Mouse (Mus musculus) small intestine, adult 2 months (tissue): Measurements from ENCODE around the gene Mtmr6. TPM values are rescaled to one million over a fixed set of nuclear protein-coding genes. Genes with fewer than 3 reads are reported as not detected.

Experiments
- H3K27ac ChIP-seq: fragments of 200-500 bp; 2 replicates; pipeline ENCODE4 v1.5.1; 2012; ENCODE audit warnings: low read depth, low read length, control low read depth, inconsistent platforms; ENCODE audit not compliant: insufficient read depth
- H3K27me3 ChIP-seq: fragments of 200-500 bp; 2 replicates; pipeline ENCODE4 v1.6.1; 2012; ENCODE audit warnings: mild to moderate bottlenecking, moderate library complexity, low read length, inconsistent platforms; ENCODE audit not compliant: control insufficient read depth, insufficient read depth
- H3K36me3 ChIP-seq: fragments of 200-500 bp; 2 replicates; pipeline ENCODE4 v1.6.1; 2012; ENCODE audit warnings: mild to moderate bottlenecking, low read length, control low read depth, inconsistent platforms; ENCODE audit not compliant: control insufficient read depth, insufficient read depth
- H3K4me1 ChIP-seq: fragments of 200-500 bp; 2 replicates; pipeline ENCODE4 v1.6.1; 2012; ENCODE audit warnings: low read length, inconsistent platforms, mixed read lengths; ENCODE audit not compliant: control insufficient read depth, insufficient read depth, insufficient read length
- H3K4me3 ChIP-seq: fragments of 200-500 bp; 2 replicates; pipeline ENCODE4 v1.5.1; 2012; ENCODE audit warnings: low read depth, mild to moderate bottlenecking, control low read depth, inconsistent platforms, low read length, moderate library complexity
- CTCF ChIP-seq: fragments of 200-500 bp; IDR thresholded peaks from 2 replicates; pipeline ENCODE4 v1.5.1; 2012; ENCODE audit warnings: low read depth, mild to moderate bottlenecking, control low read depth, inconsistent platforms, low read length, moderate library complexity, mixed read lengths; ENCODE audit not compliant: insufficient replicate concordance, insufficient read length; ENCODE audit errors: extremely low read depth
- POLR2A ChIP-seq: fragments of 200-500 bp; IDR thresholded peaks from 2 replicates; pipeline ENCODE4 v1.6.1; 2012; ENCODE audit warnings: low read depth, mild to moderate bottlenecking, control low read depth, inconsistent platforms, low read length, moderate library complexity
- WGBS: fragments of 180-500 bp; shearing (Covaris S2); methylation state at CpG from one replicate; pipeline ENCODE4 v1.1.7; 2018; 5-methylcytosine and 5-hydroxymethylcytosine counted together
- polyA plus RNA-seq: library from polyadenylated mRNA; depleted of rRNA; stranded (reverse); fragments of >200 nt; gene quantifications from 2 replicates; pipeline ENCODE4 v1.2.3, GENCODE M21; 2012

Mtmr6 gene
- polyA plus RNA-seq, 1 experiment: 6.6 TPM

DNA sequence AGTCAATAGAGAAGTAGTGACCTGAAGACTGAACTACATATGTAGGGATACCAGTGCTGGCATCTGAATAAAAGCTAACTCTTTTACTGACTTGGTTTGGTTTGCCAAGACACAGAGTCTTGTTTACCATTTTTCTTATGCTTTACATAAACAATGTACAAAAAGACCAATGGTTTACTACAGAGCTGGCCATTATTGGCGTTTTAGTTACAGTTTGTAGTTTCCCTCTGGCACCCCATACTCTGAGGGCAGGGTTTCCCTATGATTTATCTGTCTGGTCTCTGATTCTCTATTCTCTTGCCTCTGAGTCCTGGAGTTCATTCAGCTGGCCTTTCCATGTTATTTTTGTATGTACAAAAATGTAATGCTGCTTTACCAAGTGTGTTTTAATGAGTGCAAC is 30.5 kb downstream of the Mtmr6 start:
- Histone ChIP-seq H3K4me1 (no peaks in the 10 kb centered on the region), H3K27me3 (no peaks in the 10 kb centered on the region), H3K36me3 (peaks cover 47% of the 10 kb centered on the region), H3K27ac (no peak overlapping the region), H3K4me3 (no peak overlapping the region)
- no peak for TF ChIP-seq CTCF
- no peak for TF ChIP-seq POLR2A
- WGBS: 77% methylated on average over 1 of the region's 1 CpGs

DNA sequence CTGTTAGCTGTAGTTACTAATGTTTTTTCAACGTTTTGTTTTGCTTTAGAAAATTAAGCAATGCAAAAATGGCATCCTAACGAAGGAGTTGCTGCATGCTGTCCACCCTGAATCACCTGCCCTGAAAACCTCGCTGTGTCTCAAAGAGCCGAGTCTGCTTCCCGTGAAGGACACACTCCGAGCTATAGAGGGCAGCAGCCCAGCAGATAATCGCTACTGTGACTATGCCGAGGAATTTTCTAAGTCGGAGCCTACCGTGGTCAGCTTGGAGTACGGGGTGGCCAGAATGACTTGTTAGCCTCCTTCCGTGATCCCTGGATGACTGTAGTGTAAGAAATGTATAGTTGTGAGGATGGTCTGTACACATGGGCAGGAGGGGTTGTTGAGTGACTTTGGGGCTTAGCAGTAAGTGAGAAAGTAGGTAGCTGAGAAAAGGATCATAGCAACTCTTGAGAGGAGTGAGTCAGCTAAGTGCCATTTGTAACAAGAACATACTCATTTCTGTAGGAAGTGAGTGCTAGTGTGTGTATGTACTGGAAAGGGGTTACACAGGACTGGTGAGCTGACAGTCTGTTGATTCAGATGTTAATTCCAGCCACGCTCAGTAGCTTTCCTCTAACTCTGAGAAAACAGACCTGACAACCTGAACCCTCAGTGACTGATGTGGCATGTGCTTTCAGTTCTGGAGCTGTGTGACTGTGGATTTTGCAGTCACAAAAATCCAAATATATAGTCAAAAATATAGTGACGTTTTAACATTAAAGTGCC is 35.4 kb downstream of the Mtmr6 start:
- WGBS: 81% methylated on average over 14 of the region's 14 CpGs
- peaks cover 49% of the 10 kb centered on the region for H3K36me3 ChIP-seq
- no peaks in the 10 kb centered on the region for H3K27me3 ChIP-seq
- no peaks in the 10 kb centered on the region for H3K4me1 ChIP-seq
- H3K27ac ChIP-seq: no peak overlapping the region
- TF ChIP-seq CTCF (no peak), POLR2A (no peak)
- H3K4me3 ChIP-seq: no peak overlapping the region

DNA sequence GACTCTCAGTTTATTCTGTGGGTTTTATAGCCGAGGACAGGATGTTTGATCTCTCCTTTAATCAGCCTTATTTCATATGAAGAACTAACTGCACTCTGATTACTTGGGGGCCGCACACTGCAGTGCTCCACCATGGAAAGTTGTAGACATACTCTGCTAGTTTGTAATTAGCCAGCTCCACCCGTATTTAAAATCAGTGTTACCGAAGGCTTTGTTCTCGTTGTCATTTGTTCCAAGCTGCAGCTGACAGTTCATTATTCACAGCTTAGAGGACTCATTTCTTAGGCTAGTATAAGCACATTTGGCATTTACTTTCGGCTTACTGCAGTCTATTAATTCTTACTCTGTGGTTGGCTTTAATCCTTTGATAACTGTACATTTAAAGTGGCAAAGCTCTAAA is 36.0 kb downstream of the Mtmr6 start:
- 84% methylated on average over 6 of the region's 6 CpGs for WGBS
- Histone ChIP-seq H3K4me3 (no peak overlapping the region), H3K27me3 (no peaks in the 10 kb centered on the region), H3K36me3 (peaks cover 49% of the 10 kb centered on the region), H3K27ac (no peak overlapping the region), H3K4me1 (no peaks in the 10 kb centered on the region)
- TF ChIP-seq CTCF (no peak), POLR2A (no peak)

DNA sequence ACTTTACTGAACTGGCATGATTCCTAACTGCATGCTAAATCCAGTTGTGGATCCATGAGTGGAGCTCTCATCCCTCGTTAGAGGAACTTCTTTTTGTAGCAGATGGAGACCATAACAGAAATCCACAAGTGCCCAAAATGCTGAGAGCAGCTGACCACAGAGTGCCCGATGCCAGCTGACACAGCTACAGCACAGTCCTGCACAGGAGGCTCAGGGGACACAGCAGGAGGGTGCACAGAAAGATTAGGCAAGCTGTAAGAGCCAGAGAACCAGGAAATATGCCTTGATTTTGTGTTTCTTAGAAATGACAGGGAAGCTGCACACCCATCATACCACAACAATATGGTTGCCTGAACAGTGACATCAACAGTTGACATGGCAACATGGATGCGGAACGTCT is 37.4 kb downstream of the Mtmr6 start:
- Histone ChIP-seq H3K4me1 (no peaks in the 10 kb centered on the region), H3K27me3 (no peaks in the 10 kb centered on the region), H3K36me3 (peaks cover 40% of the 10 kb centered on the region), H3K27ac (no peak overlapping the region), H3K4me3 (no peak overlapping the region)
- TF ChIP-seq POLR2A (no peak), CTCF (no peak)
- 84% methylated on average over 4 of the region's 4 CpGs for WGBS

DNA sequence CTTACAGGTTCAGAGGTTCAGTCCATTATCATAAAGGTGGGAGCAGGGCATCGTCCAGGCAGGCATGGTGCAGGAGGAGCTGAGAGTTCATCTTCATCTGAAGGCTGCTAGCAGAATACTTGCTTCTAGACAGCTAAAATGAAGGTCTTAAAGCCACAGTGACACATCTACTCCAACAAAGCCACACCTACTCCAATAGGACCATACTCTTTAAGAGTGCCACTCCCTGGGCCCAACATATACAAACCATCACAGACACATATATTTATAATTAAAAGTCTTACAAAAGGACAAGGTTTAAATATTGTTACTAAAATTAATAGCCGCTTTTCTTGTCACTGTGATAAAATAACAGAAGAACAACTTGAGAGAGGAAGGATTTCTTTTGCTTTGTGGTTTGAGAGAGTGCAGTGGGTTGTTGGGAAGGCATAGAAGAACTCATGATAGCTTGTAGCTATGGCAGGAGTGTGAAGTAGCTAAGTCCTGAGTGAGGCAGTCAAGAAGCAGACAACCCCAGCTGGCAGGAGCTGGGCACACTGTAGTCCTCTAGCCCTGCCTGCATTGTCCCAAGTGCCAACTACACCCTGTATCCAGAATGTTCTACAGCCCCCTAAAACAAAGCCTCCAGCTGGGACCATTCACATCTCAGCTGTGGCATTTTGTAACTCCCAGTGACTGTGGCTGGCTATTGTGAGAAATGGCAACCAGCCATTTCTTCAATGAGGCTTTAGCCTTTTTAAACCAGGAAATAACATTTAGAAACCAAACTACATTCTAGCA is 39.6 kb downstream of the Mtmr6 start:
- Histone ChIP-seq H3K4me3 (no peak overlapping the region), H3K27ac (no peak overlapping the region), H3K4me1 (no peaks in the 10 kb centered on the region), H3K36me3 (peaks cover 31% of the 10 kb centered on the region), H3K27me3 (no peaks in the 10 kb centered on the region)
- no peak for TF ChIP-seq POLR2A
- TF ChIP-seq CTCF: no peak
- WGBS: 92% methylated on average over 2 of the region's 2 CpGs

DNA sequence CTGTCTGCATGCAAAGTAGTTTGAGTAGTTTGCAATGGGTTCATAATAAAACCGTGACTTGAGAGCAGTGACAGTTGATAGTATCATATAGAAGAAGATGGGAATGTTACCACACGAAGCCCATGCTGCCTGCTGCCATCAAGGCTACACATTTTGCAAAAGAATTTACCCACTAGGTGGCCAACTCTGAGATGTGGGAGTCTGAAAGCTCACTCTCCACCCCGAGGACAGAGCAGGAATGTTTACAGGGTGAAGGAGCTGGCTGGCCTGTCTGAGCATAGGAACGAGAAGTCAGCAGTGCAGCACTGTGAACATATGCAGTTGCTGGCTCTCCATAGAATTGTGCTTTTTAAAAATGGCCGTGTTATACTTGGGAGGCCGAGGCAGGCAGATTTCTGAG is 43.1 kb downstream of the Mtmr6 start:
- WGBS: 56% methylated on average over 6 of the region's 6 CpGs
- no peaks in the 10 kb centered on the region for H3K27me3 ChIP-seq

DNA sequence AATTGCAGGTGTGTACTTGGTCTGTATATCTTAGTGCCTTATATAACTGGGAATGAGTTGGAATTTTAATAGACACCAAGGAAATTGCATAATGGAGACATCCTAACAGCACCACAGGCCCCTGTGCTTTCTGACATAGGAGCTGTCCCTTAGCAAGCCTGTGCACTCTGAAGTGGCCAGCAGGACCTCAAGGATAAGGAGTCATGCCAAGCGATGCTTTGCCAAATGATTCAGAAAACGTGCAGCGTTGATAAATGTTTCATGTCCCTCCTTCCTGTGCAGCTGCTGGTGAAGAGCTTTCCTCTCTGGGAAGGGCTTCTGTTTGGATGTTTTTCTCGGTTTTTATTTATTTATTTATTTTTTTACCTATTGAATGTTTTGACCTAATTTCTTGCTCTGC is 45.7 kb downstream of the Mtmr6 start:
- Histone ChIP-seq H3K4me1 (no peaks in the 10 kb centered on the region), H3K4me3 (no peak overlapping the region), H3K27me3 (no peaks in the 10 kb centered on the region), H3K36me3 (no peaks in the 10 kb centered on the region), H3K27ac (no peak overlapping the region)
- no peak for TF ChIP-seq POLR2A
- TF ChIP-seq CTCF: no peak
- WGBS: 8% methylated on average over 4 of the region's 4 CpGs

More for the DNA sequence above, 43.1 kb downstream of the Mtmr6 start:
- Histone ChIP-seq H3K4me1 (no peaks in the 10 kb centered on the region), H3K36me3 (peaks cover 7% of the 10 kb centered on the region), H3K27ac (no peak overlapping the region), H3K4me3 (no peak overlapping the region)
- TF ChIP-seq CTCF: no peak
- no peak for TF ChIP-seq POLR2A
